Mouse (Mus musculus): ENCODE results near the gene Gpatch2l.

Gene Gpatch2l

GRCm38 (mm10) chr12:86241604-86242536 is at the start of gene Gpatch2l:
Gene Gpatch2l (plus strand): TSS chr12:86241858.
- in situ Hi-C loops (cut with MboI, MseI) = loop anchor here (10.0 kb wide), 1 partner anchor 377 kb away; no protein-coding TSS in a partner anchor

GRCm38 (mm10) chr12:86192036-86192449 is 49.6 kb upstream of the Gpatch2l start:
- in situ Hi-C loops (cut with MboI, MseI) = no loop called here

- in situ Hi-C loops (cut with MboI, MseI) = no loop called here
Measured at GRCm38 (mm10) chr12:86196944-86197343, 44.7 kb upstream of the Gpatch2l start.

- in situ Hi-C loops (cut with MboI, MseI) = no loop called here
Measured at GRCm38 (mm10) chr12:86203443-86204057, 38.1 kb upstream of the Gpatch2l start.

GRCm38 (mm10) chr12:86211099-86211520 is 30.5 kb upstream of the Gpatch2l start:
- in situ Hi-C loops (cut with MboI, MseI) = no loop called here

GRCm38 (mm10) chr12:86212693-86213470 is 28.8 kb upstream of the Gpatch2l start:
- in situ Hi-C loops (cut with MboI, MseI) = no loop called here

- in situ Hi-C loops (cut with MboI, MseI) = no loop called here
Measured at GRCm38 (mm10) chr12:86214201-86214600, 27.5 kb upstream of the Gpatch2l start.

- in situ Hi-C loops (cut with MboI, MseI) = no loop called here
Measured at GRCm38 (mm10) chr12:86216687-86217421, 24.8 kb upstream of the Gpatch2l start.

- in situ Hi-C loops (cut with MboI, MseI) = no loop called here
Measured at GRCm38 (mm10) chr12:86220200-86221021, 21.2 kb upstream of the Gpatch2l start.

- in situ Hi-C loops (cut with MboI, MseI) = no loop called here
Measured at GRCm38 (mm10) chr12:86221074-86221703, 20.5 kb upstream of the Gpatch2l start.

- in situ Hi-C loops (cut with MboI, MseI) = no loop called here
Measured at GRCm38 (mm10) chr12:86234295-86234694, 7.4 kb upstream of the Gpatch2l start.

GRCm38 (mm10) chr12:86238736-86239135 is 2.9 kb upstream of the Gpatch2l start:
- in situ Hi-C loops (cut with MboI, MseI) = no loop called here

GRCm38 (mm10) chr12:86242563-86242962 is 905 bp downstream of the Gpatch2l start:
- in situ Hi-C loops (cut with MboI, MseI) = loop anchor here (10.0 kb wide), 1 partner anchor 378 kb away; no protein-coding TSS in a partner anchor

- in situ Hi-C loops (cut with MboI, MseI) = loop anchor here (10.0 kb wide), 1 partner anchor 379 kb away; no protein-coding TSS in a partner anchor
Measured at GRCm38 (mm10) chr12:86243936-86244335, 2.3 kb downstream of the Gpatch2l start.

GRCm38 (mm10) chr12:86250183-86250582 is 8.5 kb downstream of the Gpatch2l start:
- in situ Hi-C loops (cut with MboI, MseI) = no loop called here

- in situ Hi-C loops (cut with MboI, MseI) = no loop called here
Measured at GRCm38 (mm10) chr12:86254910-86255309, 13.3 kb downstream of the Gpatch2l start.

- in situ Hi-C loops (cut with MboI, MseI) = no loop called here
Measured at GRCm38 (mm10) chr12:86271626-86272025, 30.0 kb downstream of the Gpatch2l start.

- in situ Hi-C loops (cut with MboI, MseI) = no loop called here
Measured at GRCm38 (mm10) chr12:86274246-86274645, 32.6 kb downstream of the Gpatch2l start.

GRCm38 (mm10) chr12:86275731-86276130 is 34.1 kb downstream of the Gpatch2l start:
- in situ Hi-C loops (cut with MboI, MseI) = no loop called here

- in situ Hi-C loops (cut with MboI, MseI) = no loop called here
Measured at GRCm38 (mm10) chr12:86276463-86276862, 34.8 kb downstream of the Gpatch2l start.

Data from T-helper 2 cell (primary cell).